Mouse (Mus musculus): ENCODE results near the gene Lmod1.

Gene Lmod1

GRCm38 (mm10) chr1:135412130-135412529 is 87.5 kb downstream of the Lmod1 start:
- DNase-seq (ENCODE audit: low spot score): no peak

- DNase-seq (ENCODE audit: low spot score): no peak
These were observed 89.4 kb downstream of the Lmod1 start for GRCm38 (mm10) chr1:135413996-135414395.

All from urinary bladder, postnatal 25 days (tissue).